Mouse (Mus musculus) stomach, embryonic 15.5 days (tissue): ENCODE results near the gene Tuba4a. TPM values are rescaled to one million over a fixed set of nuclear protein-coding genes. Genes with fewer than 3 reads are reported as not detected.

Source experiments
- ATAC-seq: fragments of 200-750 bp; cut with Nextera tagmentation; 2 replicates; pipeline ENCODE4 v1.8.0; 2017; ENCODE audit warnings: low read depth, moderate number of reproducible peaks, moderate TSS enrichment; ENCODE audit not compliant: insufficient read depth, low FRiP score
- H3K27ac ChIP-seq: fragments of 300-500 bp; sonication (generic); 2 replicates; pipeline ENCODE4 v1.5.1; 2015; ENCODE audit warnings: mild to moderate bottlenecking, inconsistent platforms
- H3K27me3 ChIP-seq: fragments of 300-500 bp; sonication (generic); replicated peaks from 2 replicates; pipeline ENCODE4 v1.6.1; 2015; ENCODE audit warnings: inconsistent platforms
- H3K36me3 ChIP-seq: fragments of 300-500 bp; sonication (generic); 2 replicates; pipeline ENCODE4 v1.6.1; 2015; ENCODE audit warnings: inconsistent platforms
- H3K4me1 ChIP-seq: fragments of 300-500 bp; sonication (generic); 2 replicates; pipeline ENCODE4 v1.6.1; 2015; ENCODE audit warnings: inconsistent platforms
- H3K4me2 ChIP-seq: fragments of 300-500 bp; sonication (generic); 2 replicates; pipeline ENCODE4 v1.6.1; 2015; ENCODE audit warnings: mild to moderate bottlenecking, inconsistent platforms
- H3K4me3 ChIP-seq: fragments of 300-500 bp; sonication (generic); replicated peaks from 2 replicates; pipeline ENCODE4 v1.5.1; 2015; ENCODE audit warnings: inconsistent platforms
- H3K9ac ChIP-seq: fragments of 300-500 bp; sonication (generic); 2 replicates; pipeline ENCODE4 v1.6.1; 2015; ENCODE audit warnings: inconsistent platforms
- H3K9me3 ChIP-seq: fragments of 300-500 bp; sonication (generic); 2 replicates; pipeline ENCODE4 v1.6.1; 2016; ENCODE audit warnings: inconsistent platforms
- WGBS: fragments of 180-500 bp; shearing (Covaris S2); methylation state at CpG from one replicate; pipeline ENCODE4 v1.1.7; 2015; 5-methylcytosine and 5-hydroxymethylcytosine counted together
- polyA plus RNA-seq: library from polyadenylated mRNA; unstranded; fragments of >200 nt; fragmentation: Nextera tagmentation; extraction: Ambion mirVana; gene quantifications from 2 replicates; pipeline ENCODE4 v1.2.1, GENCODE M21; 2015

Gene Tuba4a
- polyA plus RNA-seq, 1 experiment from 2014 or later = 145 TPM

DNA sequence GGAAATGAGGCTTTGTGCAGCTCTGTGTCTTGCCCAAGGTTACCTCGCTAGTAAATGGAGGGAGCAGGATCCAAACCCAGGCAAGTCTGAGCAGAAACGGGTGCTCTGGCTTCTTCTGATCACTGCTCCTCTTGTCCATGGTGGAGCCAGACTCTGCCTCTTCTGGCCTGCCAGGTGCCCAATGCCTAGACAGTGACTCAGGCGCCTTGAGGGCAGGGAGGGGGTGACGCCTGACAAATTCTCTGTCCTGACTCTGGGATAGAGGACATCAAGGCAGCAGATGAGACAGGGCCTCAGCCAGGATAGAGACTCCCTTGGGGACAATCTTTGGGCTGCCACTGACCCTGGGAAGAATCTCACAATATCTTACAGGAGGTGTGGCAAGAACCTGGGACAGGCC lies 11.6 kb upstream of the Tuba4a start:
- Histone ChIP-seq H3K9ac (no peak overlapping the region), H3K9me3 (no peaks in the 10 kb centered on the region), H3K4me2 (no peak overlapping the region), H3K36me3 (no peaks in the 10 kb centered on the region), H3K27ac (0 out of 2 replicates have a peak overlapping the region, but pooled peaks have one; percentile 1), H3K4me3 (no peak overlapping the region), H3K4me1 (0 out of 2 replicates have a peak, but pooled peaks cover 4% of the 10 kb centered on the region), H3K27me3 (no peaks in the 10 kb centered on the region)
- no peak for ATAC-seq
- 71% methylated on average over 4 of the region's 4 CpGs for WGBS

DNA sequence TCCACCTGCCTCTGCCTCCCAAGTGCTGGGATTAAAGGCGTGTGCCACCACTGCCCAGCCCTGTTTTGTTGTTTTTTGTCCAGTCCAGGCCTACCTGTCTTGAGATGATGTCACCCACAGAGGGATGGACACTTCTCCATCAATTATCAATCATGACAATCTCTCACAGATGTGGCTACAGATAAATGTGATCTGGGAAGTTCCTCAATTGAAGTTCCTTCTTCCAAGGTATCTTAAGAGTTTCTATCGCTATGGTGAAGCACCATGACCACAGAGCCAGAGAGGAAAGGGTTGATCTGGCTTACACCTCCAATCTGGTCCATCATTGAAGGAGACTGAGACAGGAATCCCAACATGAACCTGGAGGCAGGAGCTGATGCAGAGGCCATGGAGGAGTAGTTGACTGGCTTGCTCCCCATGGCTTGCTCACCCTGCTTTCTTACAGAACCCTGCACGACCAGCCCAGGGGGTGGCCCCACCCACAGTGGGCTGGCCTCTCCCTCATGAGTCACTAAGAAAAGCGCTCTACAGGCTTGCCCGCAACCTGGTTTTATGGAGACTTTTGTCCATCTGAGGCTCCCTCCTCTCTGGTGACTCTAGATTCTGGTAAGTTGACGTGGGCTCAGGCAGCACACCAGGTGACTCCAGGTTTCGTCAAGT lies 10.8 kb upstream of the Tuba4a start:
- Histone ChIP-seq H3K4me1 (0 out of 2 replicates have a peak, but pooled peaks cover 4% of the 10 kb centered on the region), H3K9ac (no peak overlapping the region), H3K27me3 (no peaks in the 10 kb centered on the region), H3K9me3 (no peaks in the 10 kb centered on the region), H3K4me3 (no peak overlapping the region), H3K4me2 (no peak overlapping the region), H3K27ac (0 out of 2 replicates have a peak overlapping the region, but pooled peaks have one; percentile 1), H3K36me3 (no peaks in the 10 kb centered on the region)
- WGBS = 64% methylated on average over 7 of the region's 7 CpGs
- ATAC-seq = no peak; the same call in 1 of the 2 replicates

- WGBS = 66% methylated on average over 4 of the region's 4 CpGs
- no peaks in the 10 kb centered on the region for H3K9me3 ChIP-seq
- H3K4me2 ChIP-seq = no peak overlapping the region
- no peak overlapping the region for H3K9ac ChIP-seq
- H3K27ac ChIP-seq = no peak overlapping the region
- H3K4me3 ChIP-seq = no peak overlapping the region
- H3K4me1 ChIP-seq = no peaks in the 10 kb centered on the region
- H3K27me3 ChIP-seq = no peaks in the 10 kb centered on the region
- H3K36me3 ChIP-seq = no peaks in the 10 kb centered on the region
- ATAC-seq = no peak
These were observed 9.5 kb upstream of the Tuba4a start for GRCm38 (mm10) chr1:75229158-75229557.

- WGBS = 73% methylated on average over 1 of the region's 1 CpGs
- Histone ChIP-seq H3K27ac (no peak overlapping the region), H3K4me1 (no peaks in the 10 kb centered on the region), H3K4me2 (no peak overlapping the region), H3K4me3 (no peak overlapping the region), H3K9me3 (no peaks in the 10 kb centered on the region), H3K36me3 (no peaks in the 10 kb centered on the region), H3K9ac (no peak overlapping the region), H3K27me3 (no peaks in the 10 kb centered on the region)
- ATAC-seq = no peak
These were observed 8.0 kb upstream of the Tuba4a start for GRCm38 (mm10) chr1:75227653-75228052.

DNA sequence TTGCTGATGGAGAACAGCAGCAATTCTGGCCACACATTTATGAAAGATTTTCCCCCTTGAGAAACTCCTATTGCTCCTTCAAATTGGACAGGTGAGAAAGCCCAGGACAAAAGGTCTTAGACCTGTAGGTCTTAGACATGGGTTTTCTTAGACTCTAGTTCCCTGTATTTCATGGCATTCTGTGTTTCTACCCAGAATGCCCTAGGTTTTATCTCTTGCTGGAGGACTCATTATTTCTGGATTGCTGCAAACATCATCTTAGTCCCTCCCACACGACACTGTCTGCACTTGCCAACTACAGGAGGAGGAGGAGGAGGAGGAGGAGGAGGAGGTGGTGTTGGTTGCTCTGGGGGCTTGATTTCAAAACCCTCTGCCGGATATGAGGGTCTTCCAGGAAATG lies 6.5 kb upstream of the Tuba4a start:
- no peak overlapping the region for H3K9ac ChIP-seq
- no peak overlapping the region for H3K4me3 ChIP-seq
- WGBS = 65% methylated on average over 2 of the region's 2 CpGs
- no peaks in the 10 kb centered on the region for H3K4me1 ChIP-seq
- no peaks in the 10 kb centered on the region for H3K9me3 ChIP-seq
- no peak for ATAC-seq
- no peak overlapping the region for H3K4me2 ChIP-seq
- H3K36me3 ChIP-seq = no peaks in the 10 kb centered on the region
- H3K27ac ChIP-seq = no peak overlapping the region
- peaks cover 4% of the 10 kb centered on the region; the same call in 1 of the 2 replicates for H3K27me3 ChIP-seq

DNA sequence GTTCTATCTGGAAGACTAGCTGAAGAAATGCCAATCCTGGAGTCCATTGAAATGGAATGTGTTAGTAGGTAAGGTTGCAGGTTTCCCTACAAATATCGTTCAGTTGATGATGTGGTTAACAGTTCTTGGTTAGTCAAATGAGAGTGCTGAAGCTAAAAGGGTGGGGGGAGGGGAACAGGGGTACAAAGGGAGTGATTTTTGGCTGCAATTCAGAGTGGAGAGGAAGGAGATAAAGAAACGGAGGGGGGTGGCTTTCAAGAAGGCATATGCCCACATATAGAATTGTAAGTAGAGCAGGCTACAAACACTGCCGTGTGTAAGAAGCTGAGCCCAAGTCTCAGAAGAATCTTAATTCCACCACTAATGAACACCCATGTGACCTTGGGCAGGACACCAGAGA lies 5.8 kb upstream of the Tuba4a start:
- H3K4me2 ChIP-seq = no peak overlapping the region
- ATAC-seq = no peak
- no peaks in the 10 kb centered on the region for H3K36me3 ChIP-seq
- H3K9ac ChIP-seq = no peak overlapping the region
- no peak overlapping the region for H3K4me3 ChIP-seq
- H3K4me1 ChIP-seq = no peaks in the 10 kb centered on the region
- H3K9me3 ChIP-seq = no peaks in the 10 kb centered on the region
- H3K27ac ChIP-seq = no peak overlapping the region
- 60% methylated on average over 3 of the region's 3 CpGs for WGBS
- H3K27me3 ChIP-seq = peaks cover 9% of the 10 kb centered on the region

DNA sequence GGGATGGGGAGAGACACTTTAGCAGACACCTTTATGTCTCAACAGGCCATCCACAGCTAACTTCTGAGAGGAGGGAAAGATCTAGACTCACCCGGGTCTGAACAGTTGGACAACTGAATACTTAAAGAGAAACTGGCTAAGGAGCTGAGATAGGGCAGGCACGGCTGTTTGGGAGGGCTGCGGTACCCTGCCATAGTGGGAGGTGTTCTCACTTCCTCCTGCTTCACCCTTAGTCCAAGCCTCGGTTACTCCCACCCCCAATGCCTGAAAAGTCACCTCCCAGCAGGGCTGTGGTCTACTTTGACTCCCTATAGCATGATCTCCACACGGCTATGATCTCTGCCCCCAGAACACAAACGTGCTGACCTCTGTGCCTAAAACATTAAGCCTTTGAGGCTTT lies 3.9 kb upstream of the Tuba4a start:
- WGBS = 57% methylated on average over 6 of the region's 6 CpGs
- Histone ChIP-seq H3K9me3 (no peaks in the 10 kb centered on the region), H3K4me3 (no peak overlapping the region), H3K27ac (no peak overlapping the region), H3K4me1 (peaks cover 6% of the 10 kb centered on the region), H3K27me3 (peaks cover 17% of the 10 kb centered on the region), H3K36me3 (no peaks in the 10 kb centered on the region), H3K9ac (no peak overlapping the region), H3K4me2 (no peak overlapping the region)
- no peak for ATAC-seq

- H3K9ac ChIP-seq = no peak overlapping the region
- H3K27ac ChIP-seq = no peak overlapping the region
- no peak for ATAC-seq
- H3K36me3 ChIP-seq = no peaks in the 10 kb centered on the region
- no peak overlapping the region for H3K4me2 ChIP-seq
- 77% methylated on average over 6 of the region's 6 CpGs for WGBS
- no peaks in the 10 kb centered on the region for H3K9me3 ChIP-seq
- peaks cover 17% of the 10 kb centered on the region for H3K27me3 ChIP-seq
- peaks cover 10% of the 10 kb centered on the region for H3K4me1 ChIP-seq
- no peak overlapping the region for H3K4me3 ChIP-seq
These were observed 3.3 kb upstream of the Tuba4a start for GRCm38 (mm10) chr1:75222926-75223325.

- Histone ChIP-seq H3K4me3 (no peak overlapping the region), H3K36me3 (no peaks in the 10 kb centered on the region), H3K9me3 (no peaks in the 10 kb centered on the region), H3K27ac (no peak overlapping the region), H3K4me2 (no peak overlapping the region), H3K27me3 (peaks cover 17% of the 10 kb centered on the region), H3K9ac (no peak overlapping the region), H3K4me1 (peaks cover 10% of the 10 kb centered on the region)
- WGBS = 74% methylated on average over 3 of the region's 3 CpGs
- ATAC-seq = no peak
These were observed 1.9 kb upstream of the Tuba4a start for GRCm38 (mm10) chr1:75221538-75221937.

GRCm38 (mm10) chr1:75219078-75219477 lies 587 bp downstream of the Tuba4a start:
- Histone ChIP-seq H3K9ac (peak overlapping the region; percentile 35), H3K4me2 (peak overlapping the region; percentile 98), H3K27ac (peak overlapping the region; percentile 63), H3K36me3 (0 out of 2 replicates have a peak, but pooled peaks cover 3% of the 10 kb centered on the region), H3K27me3 (peaks cover 17% of the 10 kb centered on the region), H3K4me3 (peak overlapping the region; percentile 56), H3K4me1 (peaks cover 12% of the 10 kb centered on the region), H3K9me3 (no peaks in the 10 kb centered on the region)
- peak; percentile 90 for ATAC-seq
- WGBS = under 1% methylated on average over 24 of the region's 24 CpGs

DNA sequence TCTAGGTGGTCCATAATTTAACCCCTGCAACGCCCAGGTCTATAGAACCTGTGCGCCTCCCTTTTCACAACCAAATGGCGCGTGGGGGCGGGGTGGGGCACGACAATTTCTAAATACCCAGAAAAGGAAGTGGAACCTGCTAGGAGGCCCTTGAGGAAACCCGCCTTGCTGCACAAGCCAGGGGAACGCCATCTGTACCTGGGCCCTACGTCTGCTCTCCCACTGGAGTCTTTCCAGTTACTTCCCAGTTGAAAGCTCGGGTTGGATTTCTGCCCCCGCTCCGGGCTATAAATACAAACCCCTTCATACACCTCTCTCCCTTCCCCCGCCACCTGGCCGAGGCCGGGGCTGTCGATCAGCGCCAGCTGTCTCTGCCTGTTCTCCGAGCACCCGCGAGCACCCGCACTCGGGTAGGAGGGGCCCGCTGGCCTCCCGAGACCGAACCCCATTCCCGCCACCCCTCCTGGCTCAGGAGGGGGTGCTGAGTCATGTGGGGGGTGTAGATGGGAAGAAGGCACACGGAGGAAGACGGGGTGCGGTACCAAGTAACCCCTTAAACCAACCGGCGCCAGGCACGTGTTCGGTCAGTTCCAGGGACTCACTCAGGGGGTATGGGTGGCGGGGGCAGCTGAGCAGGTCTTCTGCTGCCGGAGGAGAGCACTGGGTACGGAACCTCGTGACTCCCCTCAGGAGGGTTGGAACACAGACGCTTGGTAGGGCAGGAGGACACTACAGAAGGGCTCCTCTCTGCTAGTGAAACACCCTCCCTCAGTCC lies 1.3 kb downstream of the Tuba4a start:
- peaks cover 9% of the 10 kb centered on the region; the same call in 1 of the 2 replicates for H3K36me3 ChIP-seq
- peaks cover 17% of the 10 kb centered on the region for H3K27me3 ChIP-seq
- H3K4me2 ChIP-seq = peak overlapping the region; percentile 98
- WGBS = under 1% methylated on average over 38 of the region's 38 CpGs
- peak; percentile 12 for ATAC-seq
- peak overlapping the region; percentile 35 for H3K9ac ChIP-seq
- H3K9me3 ChIP-seq = no peaks in the 10 kb centered on the region
- peak overlapping the region; percentile 63 for H3K27ac ChIP-seq
- peaks cover 17% of the 10 kb centered on the region for H3K4me1 ChIP-seq
- peak overlapping the region; percentile 56 for H3K4me3 ChIP-seq

- WGBS = 2% methylated on average over 6 of the region's 6 CpGs
- Histone ChIP-seq H3K9me3 (no peaks in the 10 kb centered on the region), H3K36me3 (peaks cover 11% of the 10 kb centered on the region), H3K27ac (peak overlapping the region; percentile 63), H3K4me3 (peak overlapping the region; percentile 56), H3K4me2 (peak overlapping the region; percentile 98), H3K27me3 (peaks cover 17% of the 10 kb centered on the region), H3K4me1 (peaks cover 20% of the 10 kb centered on the region), H3K9ac (0 out of 2 replicates have a peak overlapping the region, but pooled peaks have one; percentile 35)
- ATAC-seq = no peak
These were observed 1.8 kb downstream of the Tuba4a start for GRCm38 (mm10) chr1:75217893-75218226.
